Mouse (Mus musculus): ENCODE results near the gene Tmem132d. TPM values are rescaled to one million over a fixed set of nuclear protein-coding genes. Genes with fewer than 3 reads are reported as not detected.

Gene Tmem132d
- polyA plus RNA-seq (2012; rRNA removed): 2.0 and 2.4 TPM in 2 replicates

DNA sequence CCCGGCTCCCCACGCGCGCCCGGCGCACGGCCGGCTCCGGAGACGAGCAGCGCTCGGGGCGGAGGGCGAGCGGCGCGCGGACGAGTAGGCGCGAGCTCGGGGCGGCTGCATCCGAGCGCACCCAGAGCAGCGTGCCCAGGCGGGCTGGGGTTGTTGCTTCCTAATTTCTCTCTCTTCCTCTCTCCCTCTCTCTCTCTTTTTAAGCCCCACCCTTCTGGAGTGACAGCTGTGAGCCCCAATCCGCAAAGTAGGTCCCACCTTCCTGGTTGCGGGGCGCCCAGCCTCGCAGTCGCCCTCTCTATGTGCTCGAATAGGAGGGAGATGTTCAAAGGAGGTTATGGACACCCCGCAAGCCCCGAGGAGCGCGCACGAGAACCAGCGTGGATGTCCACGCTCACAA is at the start of gene Tmem132d:
Tmem132d (minus strand) TSS at position 162 of the 400 bp plus-strand sequence.
- Histone ChIP-seq H3K27me3 (ENCODE audit: control insufficient read depth, insufficient read depth, low read length) (no peaks in the 10 kb centered on the region; the same call in 1 of the 2 replicates), H3K4me1 (ENCODE audit: control insufficient read depth, insufficient read depth, low read length) (no peaks in the 10 kb centered on the region), H3K4me3 (replicated peaks; ENCODE audit: insufficient read depth, low read depth, low read length) (no peak within 1 kb of the TSS), H3K27ac (ENCODE audit: insufficient read depth, low read length) (no peak within 1 kb of the TSS)
- DNase-seq: no peak
- TF ChIP-seq CTCF (IDR thresholded peaks at IDR 0.05; ENCODE audit: borderline replicate concordance, insufficient read depth, low read depth, low read length) (no peak), POLR2A (IDR thresholded peaks at IDR 0.05; ENCODE audit: borderline replicate concordance, insufficient read depth, low read length) (no peak)
- WGBS: under 1% methylated on average over 40 of the region's 40 CpGs

DNA sequence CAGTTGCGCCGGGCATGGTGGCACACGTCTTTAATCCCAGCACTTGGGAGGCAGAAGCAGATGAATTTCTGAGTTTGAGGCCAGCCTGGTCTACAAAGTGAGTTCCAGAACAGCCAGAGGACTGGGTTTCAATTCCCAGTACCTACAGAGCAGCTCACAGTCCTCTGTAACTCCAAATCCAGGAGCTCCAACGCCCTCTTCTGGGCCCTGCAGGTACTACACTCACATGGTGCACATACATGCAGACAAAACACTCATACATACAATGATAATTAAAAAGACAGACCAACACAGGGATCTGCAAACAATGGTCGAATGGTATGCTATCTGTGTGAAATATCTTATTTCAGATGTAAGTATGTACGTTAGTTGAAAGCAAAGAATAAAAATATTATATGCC is 47.9 kb upstream of the Tmem132d start:
- no peak for TF ChIP-seq CTCF (IDR thresholded peaks at IDR 0.05; ENCODE audit: borderline replicate concordance, insufficient read depth, low read depth, low read length)
- no peak for TF ChIP-seq POLR2A (IDR thresholded peaks at IDR 0.05; ENCODE audit: borderline replicate concordance, insufficient read depth, low read length)
- H3K4me1 ChIP-seq (ENCODE audit: control insufficient read depth, insufficient read depth, low read length): no peaks in the 10 kb centered on the region
- DNase-seq: no peak
- H3K27me3 ChIP-seq (ENCODE audit: control insufficient read depth, insufficient read depth, low read length): no peaks in the 10 kb centered on the region; the same call in 1 of the 2 replicates
- H3K4me3 ChIP-seq (replicated peaks; ENCODE audit: insufficient read depth, low read depth, low read length): no peak overlapping the region
- 84% methylated on average over 6 of the region's 6 CpGs for WGBS
- no peak overlapping the region for H3K27ac ChIP-seq (ENCODE audit: insufficient read depth, low read length)

DNA sequence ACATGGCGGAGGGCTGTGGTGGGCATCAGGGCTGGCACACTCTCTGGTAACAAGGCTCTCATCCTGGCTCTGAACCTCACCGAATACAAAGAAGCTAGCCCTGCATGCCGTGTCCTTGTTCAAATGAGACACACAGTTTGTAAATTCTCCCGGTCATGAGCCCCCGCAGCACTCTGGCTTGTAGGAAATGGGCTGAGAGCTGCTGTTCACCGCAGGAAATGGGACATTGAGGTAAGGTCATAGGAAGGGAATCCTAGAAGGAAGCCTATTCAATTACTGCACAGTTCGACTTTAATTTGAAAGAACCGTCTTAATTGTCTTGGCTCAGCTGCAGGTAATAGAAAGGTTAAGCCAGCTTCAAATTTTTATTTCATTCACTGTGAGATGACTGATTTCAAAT is 42.5 kb upstream of the Tmem132d start:
- no peak for TF ChIP-seq POLR2A (IDR thresholded peaks at IDR 0.05; ENCODE audit: borderline replicate concordance, insufficient read depth, low read length)
- no peak for TF ChIP-seq CTCF (IDR thresholded peaks at IDR 0.05; ENCODE audit: borderline replicate concordance, insufficient read depth, low read depth, low read length)
- no peak for DNase-seq
- H3K27me3 ChIP-seq (ENCODE audit: control insufficient read depth, insufficient read depth, low read length): no peaks in the 10 kb centered on the region
- WGBS: 72% methylated on average over 8 of the region's 8 CpGs
- no peak overlapping the region for H3K27ac ChIP-seq (ENCODE audit: insufficient read depth, low read length)
- H3K4me3 ChIP-seq (replicated peaks; ENCODE audit: insufficient read depth, low read depth, low read length): no peak overlapping the region
- no peaks in the 10 kb centered on the region for H3K4me1 ChIP-seq (ENCODE audit: control insufficient read depth, insufficient read depth, low read length)

DNA sequence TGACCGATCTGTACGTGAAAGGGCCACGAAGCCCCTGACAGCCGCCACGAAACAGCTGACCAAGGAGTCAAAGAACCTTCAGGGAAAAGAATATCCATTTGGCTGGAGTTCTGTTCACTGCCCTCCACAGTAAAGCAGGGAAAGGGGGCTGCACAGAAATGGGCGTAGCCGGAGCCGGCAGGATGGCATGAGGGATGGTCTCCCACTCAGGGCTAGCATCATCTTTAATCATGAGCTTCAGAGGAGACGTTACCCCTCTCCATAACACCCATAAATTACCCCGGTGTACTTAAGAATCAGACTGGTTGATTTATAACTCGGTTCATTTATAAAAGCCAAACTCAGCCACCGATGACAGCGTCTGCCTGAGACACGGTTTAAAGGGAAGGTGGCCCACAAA is 36.9 kb upstream of the Tmem132d start:
- Histone ChIP-seq H3K27ac (ENCODE audit: insufficient read depth, low read length) (no peak overlapping the region), H3K4me3 (replicated peaks; ENCODE audit: insufficient read depth, low read depth, low read length) (no peak overlapping the region), H3K4me1 (ENCODE audit: control insufficient read depth, insufficient read depth, low read length) (no peaks in the 10 kb centered on the region), H3K27me3 (ENCODE audit: control insufficient read depth, insufficient read depth, low read length) (no peaks in the 10 kb centered on the region; the same call in 1 of the 2 replicates)
- 60% methylated on average over 14 of the region's 14 CpGs for WGBS
- no peak for TF ChIP-seq POLR2A (IDR thresholded peaks at IDR 0.05; ENCODE audit: borderline replicate concordance, insufficient read depth, low read length)
- no peak for TF ChIP-seq CTCF (IDR thresholded peaks at IDR 0.05; ENCODE audit: borderline replicate concordance, insufficient read depth, low read depth, low read length)
- DNase-seq: no peak

DNA sequence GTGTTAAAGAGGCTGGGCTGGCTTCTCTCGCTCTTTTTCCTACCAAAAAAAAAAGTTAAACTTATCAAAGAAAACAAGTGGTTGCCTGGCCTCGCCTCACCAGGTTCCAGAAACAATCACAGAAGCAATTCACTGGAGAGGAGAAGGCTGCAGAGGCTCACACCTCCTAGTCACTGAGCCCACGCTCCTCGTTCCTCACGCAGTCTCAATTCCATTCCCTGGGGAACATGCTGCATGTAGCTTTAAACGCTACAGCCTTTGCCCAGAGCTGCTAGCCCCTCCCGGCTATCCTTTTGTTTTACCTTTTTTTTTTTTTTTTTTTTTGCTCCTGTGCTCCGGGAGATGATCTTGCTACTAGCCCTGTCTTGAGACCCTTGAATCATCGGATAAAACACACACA is 31.6 kb upstream of the Tmem132d start:
- DNase-seq: no peak
- no peaks in the 10 kb centered on the region for H3K4me1 ChIP-seq (ENCODE audit: control insufficient read depth, insufficient read depth, low read length)
- 11% methylated on average over 9 of the region's 9 CpGs for WGBS
- no peak overlapping the region for H3K27ac ChIP-seq (ENCODE audit: insufficient read depth, low read length)
- no peak overlapping the region for H3K4me3 ChIP-seq (replicated peaks; ENCODE audit: insufficient read depth, low read depth, low read length)
- H3K27me3 ChIP-seq (ENCODE audit: control insufficient read depth, insufficient read depth, low read length): no peaks in the 10 kb centered on the region; the same call in 1 of the 2 replicates
- TF ChIP-seq POLR2A (IDR thresholded peaks at IDR 0.05; ENCODE audit: borderline replicate concordance, insufficient read depth, low read length) (no peak), CTCF (IDR thresholded peaks at IDR 0.05; ENCODE audit: borderline replicate concordance, insufficient read depth, low read depth, low read length) (no peak)

DNA sequence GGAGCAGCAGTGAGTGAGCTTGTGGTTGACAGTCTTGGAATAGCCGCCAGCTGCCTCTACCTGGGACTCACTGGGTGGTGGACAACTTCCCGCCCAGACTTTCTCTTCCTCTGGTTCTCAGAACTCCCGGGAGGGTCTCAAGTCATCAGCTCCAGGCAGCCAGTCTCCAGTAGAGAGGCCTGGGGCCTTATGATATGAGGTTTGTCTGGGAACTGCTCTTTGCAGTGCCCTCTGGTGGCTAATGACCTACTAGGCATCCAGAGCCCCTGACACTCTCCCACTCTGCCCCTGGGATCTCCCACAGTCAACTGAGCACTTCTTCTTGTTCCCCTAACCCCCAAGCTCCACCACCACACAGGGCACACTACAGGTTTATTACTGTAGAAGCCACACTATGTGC is 27.7 kb upstream of the Tmem132d start:
- no peak for DNase-seq
- H3K4me3 ChIP-seq (replicated peaks; ENCODE audit: insufficient read depth, low read depth, low read length): no peak overlapping the region
- no peak for TF ChIP-seq POLR2A (IDR thresholded peaks at IDR 0.05; ENCODE audit: borderline replicate concordance, insufficient read depth, low read length)
- no peak for TF ChIP-seq CTCF (IDR thresholded peaks at IDR 0.05; ENCODE audit: borderline replicate concordance, insufficient read depth, low read depth, low read length)
- WGBS: 50% methylated on average over 3 of the region's 3 CpGs
- H3K27ac ChIP-seq (ENCODE audit: insufficient read depth, low read length): no peak overlapping the region
- no peaks in the 10 kb centered on the region; the same call in 1 of the 2 replicates for H3K27me3 ChIP-seq (ENCODE audit: control insufficient read depth, insufficient read depth, low read length)
- no peaks in the 10 kb centered on the region for H3K4me1 ChIP-seq (ENCODE audit: control insufficient read depth, insufficient read depth, low read length)

DNA sequence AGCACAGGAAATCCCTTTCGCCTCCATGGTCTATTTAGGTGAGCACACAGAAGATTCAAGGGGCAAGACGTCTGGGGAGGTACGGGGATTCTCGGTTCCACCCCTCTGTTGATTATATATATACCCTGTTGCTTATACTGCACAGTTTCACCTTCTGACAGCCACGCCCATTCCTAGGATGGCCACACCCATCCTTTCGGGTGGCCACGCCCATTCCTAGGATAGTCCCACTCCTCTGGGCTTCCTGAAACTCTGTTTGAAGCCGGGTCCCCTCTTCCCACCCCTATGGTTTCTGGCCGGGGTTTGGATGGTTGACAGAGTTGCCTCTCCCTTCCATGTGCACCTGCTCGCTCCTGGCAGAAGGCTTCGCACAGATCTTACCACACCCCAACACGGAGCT is 22.9 kb upstream of the Tmem132d start:
- 71% methylated on average over 12 of the region's 12 CpGs for WGBS
- H3K4me1 ChIP-seq (ENCODE audit: control insufficient read depth, insufficient read depth, low read length): no peaks in the 10 kb centered on the region
- no peak overlapping the region for H3K27ac ChIP-seq (ENCODE audit: insufficient read depth, low read length)
- TF ChIP-seq POLR2A (IDR thresholded peaks at IDR 0.05; ENCODE audit: borderline replicate concordance, insufficient read depth, low read length) (no peak), CTCF (IDR thresholded peaks at IDR 0.05; ENCODE audit: borderline replicate concordance, insufficient read depth, low read depth, low read length) (no peak)
- H3K4me3 ChIP-seq (replicated peaks; ENCODE audit: insufficient read depth, low read depth, low read length): no peak overlapping the region
- no peak for DNase-seq
- H3K27me3 ChIP-seq (ENCODE audit: control insufficient read depth, insufficient read depth, low read length): no peaks in the 10 kb centered on the region

DNA sequence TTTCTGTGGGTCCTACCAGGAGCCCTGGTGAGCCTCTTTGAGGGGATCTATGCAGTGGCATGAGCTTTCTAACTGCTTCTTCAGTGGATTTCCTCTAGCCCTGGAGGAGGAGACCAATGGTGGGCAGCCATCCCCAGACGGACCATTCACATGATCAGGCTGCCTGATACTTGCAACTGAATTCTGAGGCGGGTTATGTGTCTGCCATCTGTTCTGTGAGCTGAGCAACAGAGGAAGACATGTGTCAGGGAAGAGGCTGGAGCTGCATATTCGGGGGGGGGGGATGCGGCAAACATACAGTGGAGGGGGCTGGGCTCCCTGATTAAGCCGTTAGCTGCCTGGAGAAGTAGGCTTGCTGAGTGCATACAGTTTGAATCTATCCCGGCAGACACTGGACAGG is 19.3 kb upstream of the Tmem132d start:
- 2% methylated on average over 6 of the region's 6 CpGs for WGBS
- TF ChIP-seq POLR2A (IDR thresholded peaks at IDR 0.05; ENCODE audit: borderline replicate concordance, insufficient read depth, low read length) (no peak), CTCF (IDR thresholded peaks at IDR 0.05; ENCODE audit: borderline replicate concordance, insufficient read depth, low read depth, low read length) (no peak)
- DNase-seq: no peak
- Histone ChIP-seq H3K4me1 (ENCODE audit: control insufficient read depth, insufficient read depth, low read length) (no peaks in the 10 kb centered on the region), H3K27me3 (ENCODE audit: control insufficient read depth, insufficient read depth, low read length) (no peaks in the 10 kb centered on the region), H3K4me3 (replicated peaks; ENCODE audit: insufficient read depth, low read depth, low read length) (no peak overlapping the region), H3K27ac (ENCODE audit: insufficient read depth, low read length) (no peak overlapping the region)
